In the genomic region with DNA sequence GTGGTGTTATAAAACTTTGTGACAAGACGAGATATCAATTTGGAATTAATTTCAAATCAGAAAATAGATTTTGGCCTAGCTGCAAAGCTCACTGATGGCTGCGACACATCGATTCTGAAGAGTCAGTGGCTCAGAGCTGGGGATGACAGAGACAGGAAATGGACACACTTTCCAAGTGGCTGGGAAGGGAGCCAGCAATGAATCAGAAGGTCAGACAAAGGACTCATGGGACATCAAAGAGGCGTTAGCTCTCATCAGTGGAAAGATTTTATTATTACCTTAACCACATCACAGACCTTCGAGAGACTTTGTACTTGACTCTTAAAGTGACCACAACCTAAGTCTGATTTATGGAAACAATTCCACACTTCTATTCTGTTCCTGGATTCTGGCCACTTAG, we compare ENCODE assay signal across 10 mouse cellular contexts.
A peak's percentile ranks its signal among the peaks of the same experiment; 100 is the strongest.
DNase-seq lines count a peak whose midpoint lies in the region; ATAC-seq lines count a peak whose summit lies in the region.
"Had no signal": no experiment of that assay in that cellular context is flagged by ENCODE, and none has a peak within 500 bp of the region (broad histone marks: within the 10 kb centered on the region; RNA-seq: fewer than 3 reads in every experiment).

No protein-coding gene starts in this region.

- ATAC-seq in heart, embryonic 16.5 days (replicated peaks; ENCODE audit: extremely low read depth, insufficient read depth, low FRiP score): peak; percentile 55
- no peak for ATAC-seq in hindbrain, embryonic 14.5 days (ENCODE audit: low FRiP score)

- no peaks in the 10 kb centered on the region for H3K4me1 ChIP-seq in heart, embryonic 16.5 days (ENCODE audit: control insufficient read depth, insufficient read depth, low read length)
- H3K4me1 ChIP-seq in hindbrain, embryonic 14.5 days (replicated peaks; ENCODE audit: control insufficient read depth, insufficient read depth, low read length): 0 out of 2 replicates have a peak, but pooled peaks cover 3% of the 10 kb centered on the region
- H3K4me1 ChIP-seq: neural tube, embryonic 15.5 days had no signal

- H3K4me2 ChIP-seq in heart, embryonic 16.5 days (ENCODE audit: low read depth, low read length): no peak overlapping the region
- H3K4me2 ChIP-seq in hindbrain, embryonic 14.5 days (replicated peaks): no peak overlapping the region
- H3K4me2 ChIP-seq: limb, embryonic 13.5 days; neural tube, embryonic 15.5 days had no signal

- H3K4me3 ChIP-seq in heart, embryonic 16.5 days (ENCODE audit: low read length): no peak overlapping the region
- no peak overlapping the region for H3K4me3 ChIP-seq in hindbrain, embryonic 14.5 days (replicated peaks; ENCODE audit: low read length)
- H3K4me3 ChIP-seq: limb, embryonic 13.5 days; neural tube, embryonic 15.5 days had no signal

- no peak overlapping the region for H3K9ac ChIP-seq in heart, embryonic 16.5 days (ENCODE audit: low read length)
- H3K9ac ChIP-seq in hindbrain, embryonic 14.5 days: no peak overlapping the region
- H3K9ac ChIP-seq: limb, embryonic 13.5 days; neural tube, embryonic 15.5 days had no signal

- no peak overlapping the region for H3K27ac ChIP-seq in heart, embryonic 16.5 days (ENCODE audit: low read length)
- H3K27ac ChIP-seq in hindbrain, embryonic 14.5 days: no peak overlapping the region
- H3K27ac ChIP-seq: limb, embryonic 13.5 days; neural tube, embryonic 15.5 days had no signal

- peak; percentile 13 for DNase-seq in embryo, embryonic 10 days (ENCODE audit: low spot score)
- DNase-seq in embryo, embryonic 10.5 days (ENCODE audit: low spot score): no peak
- DNase-seq in urinary bladder, postnatal 14 days (ENCODE audit: low spot score): peak; percentile 21
- no peak for DNase-seq in urinary bladder, adult 18-20 months (ENCODE audit: low spot score in 2 of 2)
- DNase-seq in skeletal muscle tissue, adult 2 months (ENCODE audit: low read depth, low spot score): peak; percentile 30
- no peak for DNase-seq in T-cell, adult 2 months (ENCODE audit: low spot score)
- no peak for DNase-seq in hindbrain, embryonic 14.5 days (ENCODE audit: low spot score)

- no peaks in the 10 kb centered on the region for H3K27me3 ChIP-seq in heart, embryonic 16.5 days (ENCODE audit: control insufficient read depth, insufficient read depth, low read length)
- H3K27me3 ChIP-seq in hindbrain, embryonic 14.5 days (ENCODE audit: control insufficient read depth, insufficient read depth, low read length): no peaks in the 10 kb centered on the region
- H3K27me3 ChIP-seq: neural tube, embryonic 15.5 days had no signal

- no peaks in the 10 kb centered on the region for H3K36me3 ChIP-seq in heart, embryonic 16.5 days (ENCODE audit: control insufficient read depth, insufficient read depth)
- H3K36me3 ChIP-seq in hindbrain, embryonic 14.5 days (replicated peaks; ENCODE audit: control insufficient read depth, insufficient read depth): no peaks in the 10 kb centered on the region
- H3K36me3 ChIP-seq: limb, embryonic 13.5 days; neural tube, embryonic 15.5 days had no signal

- H3K9me3 ChIP-seq in heart, embryonic 16.5 days (replicated peaks; ENCODE audit: control insufficient read depth, low read length): no peaks in the 10 kb centered on the region
- no peaks in the 10 kb centered on the region for H3K9me3 ChIP-seq in hindbrain, embryonic 14.5 days (ENCODE audit: control insufficient read depth, low read length)
- H3K9me3 ChIP-seq: limb, embryonic 13.5 days; neural tube, embryonic 15.5 days had no signal

- WGBS in heart, embryonic 16.5 days: 20% methylated on average over 5 of the region's 5 CpGs
- 62% methylated on average over 5 of the region's 5 CpGs for WGBS in hindbrain, embryonic 14.5 days

Comparison
In these comparisons a context has a peak if more than half of its experiments do, and no peak if none do; other contexts are left out.
1. DNase-seq: peak in embryo, embryonic 10 days (single experiment), urinary bladder, postnatal 14 days (single experiment) and skeletal muscle tissue, adult 2 months (single experiment); none in embryo, embryonic 10.5 days (single experiment), urinary bladder, adult 18-20 months (0 of 2), T-cell, adult 2 months (single experiment) and hindbrain, embryonic 14.5 days (single experiment).